Mouse (Mus musculus) myocyte (in vitro differentiated cells): Measurements from ENCODE around the gene Rhbdl2.

Experiments used
- CEBPB ChIP-seq: IDR thresholded peaks from 2 replicates; pipeline ENCODE4 v1.6.1; 2011; ENCODE audit warnings: mild to moderate bottlenecking, moderate library complexity; ENCODE audit not compliant: poor library complexity, insufficient read depth, severe bottlenecking
- MAX ChIP-seq: IDR thresholded peaks from one replicate; pipeline ENCODE4 v1.6.1; 2011; ENCODE audit warnings: low read depth, mild to moderate bottlenecking, control low read depth
- POLR2A ChIP-seq: IDR thresholded peaks from one replicate; pipeline ENCODE4 v1.6.1; 2011; ENCODE audit warnings: low read depth, mild to moderate bottlenecking, control low read depth, moderate library complexity; ENCODE audit not compliant: insufficient read length
- POLR2AphosphoS2 ChIP-seq: IDR thresholded peaks from one replicate; pipeline ENCODE4 v1.6.1; 2011; ENCODE audit warnings: low read depth, control low read depth; ENCODE audit not compliant: insufficient read length

- TF ChIP-seq POLR2A (no peak), MAX (no peak), CEBPB (no peak), POLR2AphosphoS2 (no peak)
Measured at GRCm38 (mm10) chr4:123810475-123811295, 23.0 kb downstream of the Rhbdl2 start.
